35 mouse cellular contexts compared by ENCODE assay signal in the genomic region with DNA sequence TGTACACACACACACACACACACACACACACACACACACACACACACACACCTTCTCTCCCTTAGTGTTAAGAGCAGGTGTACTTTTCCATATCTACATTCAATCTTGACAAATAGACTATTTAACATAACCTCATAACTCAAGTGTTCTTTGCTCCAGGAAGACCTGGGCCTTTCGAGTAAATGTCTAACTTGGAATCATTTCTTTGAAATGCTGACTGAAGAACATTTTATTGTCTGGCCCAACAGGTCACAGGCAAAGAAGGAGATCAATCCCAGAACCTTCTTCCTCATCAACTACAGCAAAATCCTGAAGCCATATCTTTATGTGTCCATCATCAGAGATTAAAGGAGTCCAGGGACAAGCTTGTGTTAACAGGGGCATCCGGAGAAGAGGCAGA. TPM values are rescaled to one million over a fixed set of nuclear protein-coding genes. Genes with fewer than 3 reads are reported as not detected.
"Had no signal": no experiment of that assay in that cellular context is flagged by ENCODE, and none has a peak within 500 bp of the region (broad histone marks: within the 10 kb centered on the region; RNA-seq: fewer than 3 reads in every experiment).

No protein-coding gene starts in this region.

- H3K27ac ChIP-seq: hindbrain, embryonic 10.5 days; hindbrain, embryonic 12.5 days; hindbrain, embryonic 14.5 days; kidney, postnatal 0 days; left cerebral cortex, adult 2 months; limb, embryonic 10.5 days; limb, embryonic 12.5 days; liver, embryonic 13.5 days; liver, embryonic 15.5 days had no signal

- DNase-seq: gastrocnemius, postnatal 14 days; gastrocnemius, postnatal 36 days; layer of hippocampus, adult 9-11 months; liver; liver, embryonic 13.5 days; liver, postnatal 0 days had no signal

- H3K4me3 ChIP-seq: heart, embryonic 10.5 days; heart, embryonic 12.5 days; hindbrain, embryonic 10.5 days; hindbrain, embryonic 12.5 days; kidney, embryonic 15.5 days; left cerebral cortex, adult 2 months; limb, embryonic 10.5 days; limb, embryonic 12.5 days; liver, embryonic 13.5 days; liver, embryonic 15.5 days had no signal

- H3K4me1 ChIP-seq: hindbrain, embryonic 12.5 days; liver, embryonic 13.5 days; liver, embryonic 15.5 days had no signal

- H3K27me3 ChIP-seq: kidney, embryonic 15.5 days; limb, embryonic 12.5 days; liver, embryonic 13.5 days had no signal

- H3K36me3 ChIP-seq: heart, embryonic 10.5 days; heart, embryonic 12.5 days; hindbrain, embryonic 10.5 days; hindbrain, embryonic 12.5 days; kidney, embryonic 15.5 days; limb, embryonic 10.5 days; limb, embryonic 12.5 days; liver, embryonic 13.5 days; liver, embryonic 15.5 days had no signal

RNA-seq across cellular contexts. Expression of a gene that starts 43.9 kb away (rescaled TPM):
- total RNA-seq: gastrocnemius, adult 18-20 months; gastrocnemius, adult 8-10 months; gastrocnemius, postnatal 14 days; gastrocnemius, postnatal 36 days; heart, adult 8-10 months; heart, postnatal 10 days; heart, postnatal 25 days; heart, postnatal 4 days; layer of hippocampus, adult 8-10 months; layer of hippocampus, postnatal 14 days; left cerebral cortex, adult 2 months; left cerebral cortex, postnatal 14 days; left cerebral cortex, postnatal 36 days had no signal
- polyA plus RNA-seq: gonadal fat pad, adult 2 months; heart, embryonic 10.5 days; heart, embryonic 12.5 days; heart, embryonic 14.5 days; heart, embryonic 16.5 days; hindbrain, embryonic 10.5 days; hindbrain, embryonic 12.5 days; hindbrain, embryonic 14.5 days; hindbrain, embryonic 16.5 days; inflammation-experienced regulatory T-cells, adult 6 months; intestine, embryonic 16.5 days; kidney, embryonic 15.5 days; kidney, postnatal 0 days; limb, embryonic 10.5 days; limb, embryonic 12.5 days; limb, embryonic 14.5 days; liver, embryonic 11.5 days; liver, embryonic 13.5 days; liver, embryonic 15.5 days; liver, postnatal 0 days had no signal
